Mouse (Mus musculus): ENCODE data around the gene Lman1l.

Gene Lman1l

DNA sequence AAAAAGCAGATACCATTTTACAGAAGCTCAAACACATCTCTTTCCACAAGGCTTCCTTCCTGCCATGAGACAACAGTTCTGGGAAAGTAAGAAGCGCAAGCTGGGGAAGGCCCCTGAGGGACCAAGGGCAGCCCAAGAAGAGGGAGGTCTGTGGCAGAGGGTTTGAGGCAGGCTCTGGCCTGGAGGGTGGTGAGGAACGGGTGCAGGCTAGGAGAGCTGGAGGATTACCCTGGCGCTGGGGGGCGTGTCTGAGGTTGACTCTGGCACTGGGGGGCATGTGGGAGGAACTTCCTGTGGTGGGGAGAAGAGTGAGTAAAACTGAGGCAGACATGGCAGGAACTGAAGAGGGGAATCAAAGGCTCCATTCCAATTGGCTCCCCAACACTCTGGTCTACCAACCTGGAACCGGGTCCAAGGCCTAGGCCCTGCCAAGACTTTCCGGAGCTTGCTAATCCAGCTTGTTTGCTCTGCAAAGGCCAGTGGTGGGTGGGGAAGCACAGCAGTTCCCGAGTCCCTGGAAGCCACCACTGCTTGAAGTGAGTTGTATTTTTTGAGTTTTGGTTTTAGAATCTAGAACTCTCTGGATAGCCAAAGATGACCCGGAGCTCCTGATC lies 2.9 kb downstream of the Lman1l start:
- DNase-seq (ENCODE audit: low spot score in 2 of 2), result no peak

DNA sequence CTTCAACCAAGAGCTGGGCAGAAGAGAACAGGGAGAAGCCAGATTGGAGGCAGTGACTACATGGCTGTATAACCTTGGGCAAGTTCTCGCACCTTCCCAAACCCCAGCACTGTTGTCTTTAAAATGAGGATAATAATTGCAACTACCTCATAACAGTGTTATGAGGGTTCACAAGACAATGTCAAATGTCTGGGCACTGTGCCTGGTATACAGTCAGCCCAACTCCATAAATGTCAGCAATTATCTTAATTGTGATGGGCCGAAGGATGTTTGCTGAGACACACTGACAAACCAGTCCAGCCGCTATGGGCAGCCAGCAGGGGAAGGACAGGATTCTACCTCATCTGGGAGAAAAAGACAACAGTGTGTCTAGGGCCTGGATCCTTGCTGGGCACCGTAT lies 5.8 kb downstream of the Lman1l start:
- no peak for DNase-seq (ENCODE audit: low spot score in 2 of 2)

DNA sequence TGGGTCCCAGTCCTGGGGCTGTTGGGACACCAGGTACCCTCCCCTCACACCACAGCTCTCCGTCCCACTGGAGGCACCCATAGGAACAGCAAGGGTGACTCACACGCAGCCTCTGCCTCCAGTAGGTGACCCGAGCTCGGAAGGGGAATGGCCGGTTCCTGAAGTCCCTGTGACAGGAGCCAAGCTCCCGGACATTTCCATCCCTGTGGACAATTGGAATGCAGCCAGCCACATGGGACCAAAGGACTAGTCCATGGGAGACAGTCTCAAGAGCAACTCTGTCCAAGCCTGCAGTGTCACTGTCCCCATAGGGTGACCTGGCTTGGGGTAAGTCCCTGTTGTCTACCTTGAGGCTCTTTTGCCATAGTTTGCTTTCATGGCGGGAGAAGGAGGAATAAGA lies 6.6 kb downstream of the Lman1l start:
- DNase-seq (ENCODE audit: low spot score in 2 of 2), result no peak

DNA sequence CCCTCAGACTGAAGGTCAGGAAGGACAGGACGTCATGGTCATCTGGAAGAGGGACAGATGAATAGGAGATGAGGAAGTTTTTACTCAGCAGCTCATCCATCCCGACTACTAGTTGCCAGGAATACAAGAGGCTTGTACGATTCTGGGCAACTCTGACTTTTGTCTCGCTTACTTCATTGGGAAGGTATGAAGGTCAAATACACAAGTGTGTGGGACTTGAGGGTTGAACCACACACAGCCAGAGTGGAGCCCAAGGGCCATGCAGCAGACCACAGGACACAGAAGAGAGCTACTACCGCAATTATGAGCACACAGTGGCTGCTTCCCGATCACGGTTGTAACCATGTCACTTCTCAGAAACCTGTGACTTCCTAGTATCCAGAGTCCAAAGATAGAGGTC lies 8.0 kb downstream of the Lman1l start:
- DNase-seq (ENCODE audit: low spot score in 2 of 2), result no peak

DNA sequence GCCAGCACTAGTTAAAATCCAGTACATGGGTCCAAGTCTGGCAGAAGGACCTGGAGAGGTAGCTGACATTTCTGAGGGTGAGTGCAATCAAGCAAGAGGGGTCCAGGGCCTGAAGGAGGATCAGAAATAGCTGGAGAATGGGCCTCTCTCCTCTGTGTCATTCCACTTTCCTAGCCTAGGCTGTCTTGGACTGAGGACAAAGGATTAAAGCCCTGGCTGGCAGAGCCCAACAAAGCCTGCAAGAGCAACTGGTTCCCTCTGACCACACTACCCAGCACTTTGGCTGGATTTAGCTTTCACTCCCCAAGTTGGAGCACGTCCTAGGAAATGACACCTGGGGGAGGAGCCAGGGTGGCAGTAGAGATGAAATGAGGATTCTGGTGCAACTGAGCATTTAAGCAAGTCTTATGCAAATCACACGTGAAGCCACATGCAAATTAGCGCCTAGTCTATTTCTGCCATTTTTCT lies 10.2 kb downstream of the Lman1l start:
- DNase-seq (ENCODE audit: low spot score in 2 of 2), result no peak

DNA sequence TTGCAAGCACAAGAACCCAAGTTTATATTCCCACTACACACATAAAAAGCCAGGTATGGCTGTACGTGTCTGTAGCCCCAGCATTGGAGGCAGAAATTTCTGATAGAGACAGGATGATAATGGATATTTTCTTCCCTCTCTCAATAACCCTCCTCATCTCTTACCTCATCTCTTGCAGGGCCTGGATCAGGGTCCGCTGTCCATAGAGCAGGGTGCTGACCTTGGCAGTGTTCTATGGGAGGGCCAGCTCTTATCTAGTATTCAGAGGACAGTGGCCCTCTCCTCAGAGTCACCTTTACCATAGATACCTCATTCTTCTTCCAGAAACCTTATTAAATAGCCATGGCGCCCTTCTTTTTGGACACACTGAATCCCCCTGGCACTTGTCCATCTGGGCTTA lies 10.8 kb downstream of the Lman1l start:
- no peak for DNase-seq (ENCODE audit: low spot score in 2 of 2)

DNA sequence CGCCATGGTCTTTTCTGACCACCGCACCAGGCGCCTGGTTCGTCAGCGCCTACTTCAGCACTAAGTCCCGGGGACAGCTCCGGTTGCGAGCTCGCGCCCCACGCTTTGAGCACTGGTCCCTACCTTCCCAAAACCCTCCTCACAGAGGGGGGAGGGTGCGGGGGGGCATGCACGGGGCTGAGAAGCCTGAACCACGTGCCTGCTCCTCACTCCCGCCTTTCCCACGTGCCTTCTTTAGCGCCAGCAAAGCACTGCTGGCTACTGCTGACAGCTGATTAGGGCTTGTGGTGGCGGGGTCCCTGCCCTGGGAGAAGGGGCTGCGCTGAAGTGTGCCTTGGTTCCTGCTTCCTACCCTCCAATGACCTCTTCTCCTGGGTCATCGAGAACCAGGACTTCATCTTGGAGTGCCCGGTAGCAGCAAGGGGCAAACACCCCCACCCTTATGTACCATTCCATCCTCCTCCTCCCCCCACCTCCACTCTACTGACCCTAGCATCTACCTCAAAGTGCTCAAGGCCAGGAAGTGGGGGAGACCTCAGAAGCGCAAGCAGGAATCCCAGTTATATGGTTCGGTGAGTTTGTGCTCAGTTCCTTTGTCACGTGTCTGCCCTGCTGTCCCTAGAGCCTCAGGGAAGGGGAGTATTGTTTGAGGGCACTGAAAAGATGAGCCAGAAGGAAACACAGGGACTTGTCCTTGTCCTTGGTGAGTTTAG lies 14.3 kb downstream of the Lman1l start, which contains the start of gene Cplx3:
Cplx3 (minus strand) TSS at position 143 of the 713 bp plus-strand sequence.
- DNase-seq (ENCODE audit: low spot score in 2 of 2), result no peak

DNA sequence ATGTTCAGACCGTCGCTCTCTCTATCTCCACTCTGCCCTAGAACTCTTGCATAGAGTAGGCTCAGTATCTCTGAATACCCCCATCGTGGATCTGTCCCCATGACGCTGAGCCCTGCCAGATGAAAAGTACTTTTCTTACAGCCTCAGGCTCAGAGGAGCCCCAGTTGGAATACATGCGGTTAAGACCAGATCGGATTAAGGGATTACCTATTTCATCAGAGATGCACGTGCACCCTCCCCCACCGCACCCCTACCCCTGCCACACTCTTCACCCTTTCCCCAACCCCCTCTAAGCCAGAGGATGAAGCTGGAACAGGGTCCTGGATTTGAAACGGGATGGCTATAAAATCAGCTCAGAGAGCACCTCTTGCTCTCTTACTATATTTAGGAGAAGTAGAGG lies 15.1 kb downstream of the Lman1l start:
- DNase-seq (ENCODE audit: low spot score in 2 of 2), result no peak

DNA sequence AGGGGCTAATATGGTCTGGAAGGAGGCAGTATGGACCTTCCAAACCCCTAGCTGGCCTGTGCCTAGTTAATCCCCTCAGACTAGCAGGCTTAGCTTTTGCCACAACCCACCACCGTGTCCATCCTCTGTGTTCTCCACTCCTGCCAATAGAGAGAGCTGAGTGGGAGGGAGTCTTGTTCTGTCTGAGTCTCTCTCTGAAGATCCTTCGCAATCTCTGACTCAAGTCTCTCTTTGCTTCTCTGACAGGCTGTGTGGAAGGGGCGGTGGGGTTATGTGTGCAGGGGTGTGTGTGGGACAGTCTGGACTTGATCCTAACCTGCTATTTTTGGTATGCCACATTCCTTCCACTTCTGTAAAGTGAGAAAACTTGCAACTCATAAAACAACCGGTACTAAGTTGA lies 15.7 kb downstream of the Lman1l start:
- DNase-seq (ENCODE audit: low spot score in 2 of 2), result no peak

DNA sequence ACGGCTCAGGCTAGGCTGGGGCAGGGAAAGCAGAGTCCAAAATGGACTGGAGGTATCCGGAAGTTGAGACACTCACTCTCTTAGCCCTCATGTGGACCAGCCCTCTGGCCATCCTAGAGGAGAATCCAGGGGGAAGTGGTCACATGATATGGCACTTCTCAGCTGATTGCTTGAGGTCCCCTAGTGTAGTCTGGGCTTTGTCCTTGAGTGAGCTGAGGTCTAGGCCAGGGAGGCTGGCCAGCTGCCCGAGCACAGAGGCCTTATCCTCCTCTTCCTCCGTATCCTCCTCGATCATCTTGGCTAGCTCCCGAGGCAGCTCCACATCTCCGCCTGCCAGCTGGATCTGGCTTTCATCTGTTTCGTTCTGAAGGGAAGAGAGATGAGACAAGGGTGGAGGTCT lies 18.5 kb downstream of the Lman1l start:
- DNase-seq (ENCODE audit: low spot score in 2 of 2), result no peak

DNA sequence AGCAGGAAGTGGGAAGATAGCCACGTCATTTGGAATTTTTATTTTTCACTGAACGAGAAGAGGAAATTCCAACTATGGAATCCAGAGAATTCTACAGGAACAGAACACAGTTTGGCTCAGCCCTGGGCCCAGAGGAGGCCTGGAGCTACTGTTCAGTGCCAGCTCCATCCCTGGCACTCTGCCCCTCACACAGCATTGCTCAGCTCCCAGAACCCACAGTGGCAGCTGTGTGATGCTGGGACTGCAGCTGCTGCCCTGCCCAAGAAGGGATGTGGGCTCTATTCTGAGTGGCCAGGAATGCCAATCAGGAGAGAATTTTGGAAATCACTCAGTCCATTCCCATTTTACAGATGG lies 19.2 kb downstream of the Lman1l start:
- DNase-seq (ENCODE audit: low spot score in 2 of 2), result no peak

DNA sequence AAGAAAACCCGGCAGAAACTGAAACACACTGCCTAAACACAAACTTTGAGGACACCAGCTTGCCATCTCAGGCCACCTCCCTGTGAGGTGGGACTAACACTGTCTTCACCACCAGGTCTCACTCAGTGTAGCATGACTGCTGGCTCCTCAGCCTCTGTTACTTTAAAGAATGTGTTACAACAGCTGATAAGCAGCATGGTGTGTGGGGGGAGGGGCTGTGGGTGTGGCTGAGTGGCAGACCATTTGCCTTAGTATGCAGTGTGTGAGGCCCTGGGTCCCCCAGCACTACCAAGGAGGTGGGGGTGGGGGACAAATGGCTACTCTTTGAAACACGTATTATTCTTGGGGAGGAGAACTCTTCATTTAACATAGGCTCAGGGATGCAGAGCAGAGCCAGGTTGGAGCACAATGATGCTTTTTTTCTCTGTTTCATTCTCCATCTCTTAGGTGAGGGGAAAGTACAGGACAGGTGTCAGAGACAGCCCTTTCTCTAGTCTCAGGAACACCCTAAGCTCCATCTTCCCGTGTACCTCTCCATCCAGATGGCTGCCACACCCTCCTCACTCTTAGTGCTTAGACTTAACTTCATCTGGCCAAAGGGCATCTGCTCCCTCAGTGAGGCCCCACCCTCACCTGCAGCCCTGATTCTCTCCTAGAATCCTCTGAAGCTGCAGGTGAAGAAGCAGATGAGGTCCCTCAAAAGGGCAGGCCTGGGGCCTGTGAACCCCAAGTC lies 19.8 kb downstream of the Lman1l start:
- DNase-seq (ENCODE audit: low spot score in 2 of 2), result no peak

DNA sequence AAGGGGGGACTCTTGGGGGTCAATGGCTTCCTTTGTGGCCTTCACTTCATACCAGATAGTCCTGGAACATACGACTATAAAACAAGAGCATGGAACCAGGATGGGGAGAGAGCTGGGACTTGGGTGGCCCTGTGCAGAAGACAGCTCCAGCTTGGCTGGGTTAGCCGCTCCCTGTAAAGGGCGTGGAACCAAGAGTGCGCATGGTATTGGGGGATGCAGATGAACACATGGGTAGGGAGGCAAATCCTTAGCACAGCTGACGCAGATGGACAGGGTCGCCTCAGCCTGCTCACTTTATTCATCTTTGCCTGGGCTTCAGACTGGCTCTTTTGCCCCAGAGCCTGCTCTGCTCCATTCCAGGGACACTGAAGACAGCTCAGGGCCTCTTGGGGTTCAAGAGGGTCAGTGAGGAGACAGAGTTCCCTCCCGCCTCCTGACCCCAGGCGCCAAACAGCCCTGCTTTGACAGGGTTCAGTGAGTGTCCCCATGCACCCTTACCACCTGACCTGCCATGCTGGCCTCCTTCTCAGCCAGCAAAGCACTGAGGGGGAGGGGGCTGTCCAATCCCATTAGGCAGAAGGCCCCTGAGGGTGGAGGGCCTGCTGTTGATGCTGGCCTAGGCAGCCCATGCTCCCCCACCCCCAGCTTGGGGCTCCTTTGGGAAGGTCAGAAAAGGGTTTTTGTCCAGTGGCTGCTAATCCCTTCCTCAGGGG lies 21.6 kb downstream of the Lman1l start:
- no peak for DNase-seq (ENCODE audit: low spot score in 2 of 2)

DNA sequence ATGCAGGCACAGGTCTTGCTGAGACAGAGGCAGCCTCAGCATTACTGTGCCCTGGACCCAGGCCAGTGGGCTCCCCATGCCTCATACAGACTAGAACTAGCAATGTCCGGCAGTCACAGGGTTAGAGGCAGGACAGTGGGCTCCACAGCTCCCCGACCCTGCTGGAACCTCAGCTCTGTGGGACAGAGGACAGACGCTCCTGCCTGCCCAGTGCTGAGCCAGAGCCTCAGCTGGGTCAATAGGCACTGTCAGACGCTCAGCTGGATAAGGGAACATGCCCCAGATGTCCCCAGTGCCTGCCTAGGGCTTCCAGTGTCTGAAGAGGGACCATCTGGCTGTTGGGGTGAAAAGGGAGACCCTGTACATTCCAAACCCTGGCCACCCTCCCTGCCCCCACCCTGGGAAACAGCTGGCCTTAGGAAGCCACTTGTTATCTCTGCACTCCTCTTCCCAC lies 22.6 kb downstream of the Lman1l start:
- no peak for DNase-seq (ENCODE audit: low spot score in 2 of 2)

DNA sequence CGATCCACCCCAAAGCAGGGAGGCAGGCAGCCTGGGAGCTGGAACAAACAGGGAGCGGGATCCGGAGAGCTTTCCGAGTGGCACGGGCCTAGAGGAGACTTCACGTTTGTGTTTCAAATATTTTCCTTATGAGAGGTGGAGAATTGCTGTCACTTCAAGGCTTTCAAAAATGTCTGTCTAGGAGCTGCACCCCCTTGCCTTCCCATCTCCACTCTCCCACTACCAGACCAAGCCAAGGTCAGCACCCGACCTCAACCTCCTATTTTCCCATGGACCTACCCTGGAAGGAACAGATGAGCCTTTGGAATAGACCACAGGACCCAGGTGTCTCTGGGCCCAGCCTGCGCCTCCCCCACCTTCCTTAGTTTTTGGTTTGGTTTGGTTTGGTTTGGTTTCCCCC lies 23.3 kb downstream of the Lman1l start:
- DNase-seq (ENCODE audit: low spot score in 2 of 2), result no peak

DNA sequence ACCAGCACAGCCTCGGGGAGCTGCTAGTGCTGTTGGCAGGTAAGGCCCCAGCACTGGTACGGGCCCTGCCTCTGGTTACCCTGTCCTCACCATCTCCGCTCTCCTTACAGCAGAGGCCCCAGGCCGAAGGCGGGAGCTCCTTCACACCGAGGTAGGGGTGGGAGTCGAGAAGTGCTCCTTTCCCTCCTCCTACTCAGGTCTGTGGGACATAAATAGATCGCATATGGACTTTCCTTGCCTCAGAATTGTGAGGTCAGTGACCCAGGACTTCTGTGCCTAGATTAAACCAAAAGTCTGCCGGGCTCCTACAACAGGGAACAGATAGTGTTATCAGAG lies 26.4 kb downstream of the Lman1l start:
- no peak for DNase-seq (ENCODE audit: low spot score in 2 of 2)

DNA sequence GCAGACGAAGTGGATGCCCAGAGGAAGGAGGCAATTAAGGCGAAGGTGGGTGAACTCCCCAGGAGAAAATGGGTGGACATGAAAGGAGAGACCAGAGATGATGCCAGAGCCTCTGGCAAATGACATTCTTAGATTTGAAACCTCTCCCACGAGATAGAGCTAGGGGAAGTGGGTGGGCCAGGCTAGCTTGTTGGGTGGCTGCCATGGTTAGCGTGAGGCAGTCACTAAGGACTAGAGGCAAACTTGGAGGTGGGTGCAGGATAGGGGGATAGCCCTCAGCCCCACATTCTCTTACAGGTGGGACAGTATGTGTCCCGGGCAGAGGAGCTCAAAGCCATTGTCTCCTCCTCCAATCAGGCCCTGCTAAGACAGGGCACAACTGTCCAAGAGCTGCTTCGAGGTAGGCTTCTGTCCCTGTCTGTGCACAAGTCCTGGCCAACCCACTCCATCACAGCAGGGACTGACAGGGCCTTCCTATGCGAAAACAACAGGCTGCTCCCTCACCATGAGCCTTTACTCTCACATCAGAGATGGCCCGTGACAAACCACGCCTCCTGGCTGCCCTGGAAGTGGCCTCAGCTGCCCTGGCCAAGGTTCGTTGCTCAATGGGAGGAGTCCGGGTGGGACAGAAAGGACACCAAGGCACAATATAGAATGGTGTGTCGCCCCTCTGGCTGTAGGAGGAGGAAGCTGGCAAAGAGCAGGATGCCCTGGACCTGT lies 27.0 kb downstream of the Lman1l start:
- no peak for DNase-seq (ENCODE audit: low spot score in 2 of 2)

DNA sequence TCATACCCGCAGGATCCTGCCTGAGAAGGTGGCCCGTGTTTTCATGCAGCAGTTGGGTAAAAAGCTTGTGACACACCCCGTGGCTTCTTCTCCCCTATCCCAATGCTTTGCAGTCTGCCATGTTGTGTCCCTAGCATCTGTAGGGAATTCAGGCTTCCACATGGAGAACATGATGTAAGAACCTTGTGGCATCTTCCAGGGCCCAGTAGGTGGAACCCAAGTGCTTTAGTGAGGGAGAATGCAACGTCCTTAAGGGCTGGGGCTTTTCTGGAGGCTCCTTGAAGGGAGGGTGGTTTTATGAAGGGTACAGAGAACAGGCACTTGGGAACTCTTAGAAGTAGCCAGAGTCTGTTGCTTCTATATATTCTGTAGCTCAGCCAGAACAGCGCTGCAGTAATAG lies 29.8 kb downstream of the Lman1l start:
- no peak for DNase-seq (ENCODE audit: low spot score in 2 of 2)

DNA sequence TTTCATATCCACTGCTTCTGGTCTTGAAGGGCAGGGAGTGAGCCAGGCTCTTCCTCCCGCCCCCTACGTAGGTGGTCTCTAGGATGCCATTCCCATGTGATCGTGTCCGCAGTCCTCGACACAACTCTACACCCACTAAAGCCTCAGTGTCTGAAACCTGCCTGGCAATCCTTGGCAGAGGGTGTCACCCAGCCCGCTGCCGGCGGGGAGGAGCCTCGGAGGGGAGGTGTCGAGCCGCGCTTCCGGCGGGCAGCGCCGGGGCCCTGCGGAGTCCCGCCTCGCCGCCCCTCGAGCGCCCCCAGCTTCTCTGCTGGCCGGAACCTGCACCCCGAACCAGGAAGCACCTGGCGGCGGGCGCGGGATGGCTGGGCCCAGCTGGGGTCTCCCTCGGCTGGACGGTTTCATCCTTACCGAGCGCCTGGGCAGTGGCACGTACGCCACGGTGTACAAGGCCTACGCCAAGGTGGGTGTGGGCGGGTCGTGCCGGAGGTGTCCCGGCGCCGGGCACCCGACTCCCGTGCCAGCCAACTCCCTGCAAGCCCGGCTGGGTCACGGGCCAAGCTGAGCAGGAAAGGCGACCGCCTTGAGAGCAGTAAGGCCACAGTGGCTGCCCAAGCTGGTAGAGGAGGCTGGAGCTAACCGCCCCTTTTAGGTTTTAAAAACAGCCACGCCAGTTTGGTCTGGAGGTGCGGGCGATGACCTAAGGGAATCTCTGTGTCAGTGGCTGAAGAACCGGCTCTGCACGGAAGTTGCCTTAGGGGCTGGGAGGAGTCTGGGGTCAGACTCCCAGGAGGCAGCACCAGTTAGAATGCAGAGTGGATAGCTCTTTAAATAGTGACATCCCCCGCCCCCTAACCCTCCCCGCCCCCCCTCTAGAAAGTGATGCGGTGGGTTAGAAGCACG lies 31.1 kb downstream of the Lman1l start, which contains the start of gene Ulk3:
Ulk3 (plus strand) TSS at position 229 of the 903 bp plus-strand sequence.
- peak; percentile 45 to 69 for DNase-seq (ENCODE audit: low spot score in 2 of 2)

DNA sequence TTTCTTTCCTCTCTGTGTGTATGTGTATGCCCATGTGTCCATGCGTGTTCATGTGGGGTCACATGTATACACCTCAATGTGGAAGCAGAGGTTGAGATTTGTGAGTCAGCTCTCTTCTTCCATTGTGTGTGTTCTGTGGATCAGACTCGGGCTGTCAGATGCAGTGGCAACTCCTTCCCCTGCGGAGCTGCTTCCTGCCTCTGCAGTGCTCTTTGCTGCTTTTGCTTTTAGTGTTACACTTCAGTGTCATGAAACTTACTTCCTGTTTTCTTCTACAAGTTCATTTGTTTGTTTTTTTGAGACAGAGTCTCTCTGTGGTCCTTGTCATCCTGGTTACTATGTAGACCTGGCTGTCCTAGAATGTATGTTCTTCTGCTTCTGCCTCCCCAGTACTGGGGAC lies 35.6 kb downstream of the Lman1l start:
- DNase-seq (ENCODE audit: low spot score in 2 of 2), result no peak
